In the genomic region with DNA sequence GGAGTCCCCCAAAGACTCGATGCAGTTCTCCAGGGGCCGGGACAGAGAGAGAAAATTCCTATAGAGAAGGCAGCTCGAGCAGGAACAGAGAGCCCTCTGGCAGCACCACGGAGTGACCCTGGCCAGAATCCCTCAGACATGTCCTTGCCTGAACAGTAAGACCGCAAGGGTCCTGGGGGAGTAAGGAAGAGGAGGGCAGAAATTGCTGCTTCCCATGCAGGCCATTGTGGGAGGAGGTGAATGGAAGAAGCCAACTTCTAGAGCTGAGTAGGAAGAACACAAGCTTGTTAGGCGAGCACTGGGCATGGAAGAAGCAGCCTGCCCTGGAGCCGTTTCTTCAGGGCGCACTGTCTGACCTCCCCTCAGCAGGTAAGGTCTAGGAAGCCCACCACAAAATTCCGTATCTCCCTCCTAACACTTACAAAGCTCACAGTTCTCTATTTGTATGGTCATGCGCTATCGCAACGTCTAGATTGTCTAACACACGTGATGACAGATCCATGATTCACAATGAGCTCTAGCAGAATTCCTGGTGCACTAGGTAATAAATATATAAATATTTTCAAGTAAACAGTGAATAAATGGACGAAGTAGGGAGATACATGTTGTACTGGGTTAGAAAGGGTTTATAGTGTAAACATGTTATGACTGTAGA, we compare ENCODE assay signal across 7 mouse cellular contexts. TPM values are rescaled to one million over a fixed set of nuclear protein-coding genes. Genes with fewer than 3 reads are reported as not detected.
A peak's percentile ranks its signal among the peaks of the same experiment; 100 is the strongest.
DNase-seq lines count a peak whose midpoint lies in the region; ATAC-seq and TF ChIP-seq lines count a peak whose summit lies in the region.

No protein-coding gene starts in this region.

- no peak for TF ChIP-seq CTCF in E14TG2a.4 (conservative IDR thresholded peaks at IDR 0.05; ENCODE audit: low read length)

- H3K27ac ChIP-seq in heart, embryonic 10.5 days = peak overlapping the region; percentile 84
- H3K27ac ChIP-seq in limb, embryonic 10.5 days = peak overlapping the region; percentile 59; the same call in 1 of the 2 replicates
- H3K27ac ChIP-seq in stomach, embryonic 16.5 days (ENCODE audit: low read length) = no peak overlapping the region

- peak overlapping the region; percentile 59 for H3K9ac ChIP-seq in stomach, embryonic 16.5 days (ENCODE audit: low read length)

- 56% methylated on average over 14 of the region's 14 CpGs for WGBS in heart, embryonic 10.5 days
- WGBS in limb, embryonic 10.5 days = 73% methylated on average over 14 of the region's 14 CpGs
- 61% methylated on average over 14 of the region's 14 CpGs for WGBS in stomach, embryonic 16.5 days

- no peak for ATAC-seq in stomach, embryonic 16.5 days (ENCODE audit: insufficient read depth, low FRiP score)

- peak overlapping the region; percentile 14 for H3K4me3 ChIP-seq in E14TG2a.4 (replicated peaks; ENCODE audit: low read length)
- peak overlapping the region; percentile 49 for H3K4me3 ChIP-seq in heart, embryonic 10.5 days
- peak overlapping the region; percentile 34; the same call in 1 of the 2 replicates for H3K4me3 ChIP-seq in limb, embryonic 10.5 days
- peak overlapping the region; percentile 17; the same call in 1 of the 2 replicates for H3K4me3 ChIP-seq in stomach, embryonic 16.5 days (replicated peaks; ENCODE audit: low read length)

- H3K27me3 ChIP-seq in E14TG2a.4 (ENCODE audit: insufficient read depth, low read length) = 0 out of 2 replicates have a peak, but pooled peaks cover 2% of the 10 kb centered on the region
- H3K27me3 ChIP-seq in heart, embryonic 10.5 days (ENCODE audit: insufficient read depth, poor library complexity, severe bottlenecking) = no peaks in the 10 kb centered on the region
- no peaks in the 10 kb centered on the region for H3K27me3 ChIP-seq in limb, embryonic 10.5 days (ENCODE audit: low read depth, poor library complexity, severe bottlenecking)
- H3K27me3 ChIP-seq in stomach, embryonic 16.5 days (ENCODE audit: control insufficient read depth, insufficient read depth, low read length) = no peaks in the 10 kb centered on the region

- H3K9me3 ChIP-seq in E14TG2a.4 (ENCODE audit: low read length) = peaks cover 8% of the 10 kb centered on the region
- H3K9me3 ChIP-seq in heart, embryonic 10.5 days = no peaks in the 10 kb centered on the region
- H3K9me3 ChIP-seq in limb, embryonic 10.5 days (replicated peaks) = no peaks in the 10 kb centered on the region
- H3K9me3 ChIP-seq in stomach, embryonic 16.5 days (replicated peaks; ENCODE audit: control insufficient read depth, low read length) = no peaks in the 10 kb centered on the region

- peak overlapping the region; percentile 33 for H3K4me2 ChIP-seq in stomach, embryonic 16.5 days (ENCODE audit: low read depth, low read length)

- peak; percentile 46 for DNase-seq in adipocyte (ENCODE audit: low spot score)
- DNase-seq in heart, embryonic 10.5 days (ENCODE audit: low spot score) = no peak
- peak; percentile 32 for DNase-seq in limb, embryonic 10.5 days (ENCODE audit: low spot score)
- no peak for DNase-seq in thymus, postnatal 10 days (ENCODE audit: low spot score in 2 of 2)
- no peak for DNase-seq in right cerebral cortex, postnatal 25 days

- no peaks in the 10 kb centered on the region for H3K36me3 ChIP-seq in E14TG2a.4 (ENCODE audit: insufficient read depth, low read length)
- H3K36me3 ChIP-seq in heart, embryonic 10.5 days = no peaks in the 10 kb centered on the region
- no peaks in the 10 kb centered on the region for H3K36me3 ChIP-seq in limb, embryonic 10.5 days
- no peaks in the 10 kb centered on the region for H3K36me3 ChIP-seq in stomach, embryonic 16.5 days (ENCODE audit: control insufficient read depth, insufficient read depth, low read length)

- H3K4me1 ChIP-seq in E14TG2a.4 (replicated peaks; ENCODE audit: low read depth, low read length) = peaks cover 20% of the 10 kb centered on the region
- peaks cover 15% of the 10 kb centered on the region for H3K4me1 ChIP-seq in heart, embryonic 10.5 days
- peaks cover 14% of the 10 kb centered on the region for H3K4me1 ChIP-seq in limb, embryonic 10.5 days
- no peaks in the 10 kb centered on the region for H3K4me1 ChIP-seq in stomach, embryonic 16.5 days (ENCODE audit: control insufficient read depth, insufficient read depth, low read length)

RNA-seq across cellular contexts. Expression of a gene that starts 32.9 kb away (rescaled TPM):
- polyA plus RNA-seq in heart, embryonic 10.5 days (2016; fragmentation: Nextera tagmentation; extraction: Ambion mirVana) = 11.8 and 13.1 TPM in 2 replicates
- polyA plus RNA-seq in limb, embryonic 10.5 days (2016; fragmentation: Nextera tagmentation; extraction: Ambion mirVana) = 15.2 and 17.5 TPM in 2 replicates
- polyA plus RNA-seq in stomach, embryonic 16.5 days (2015; fragmentation: Nextera tagmentation; extraction: Ambion mirVana) = 8.3 and 11.6 TPM in 2 replicates

RNA-seq across cellular contexts. Expression of a gene that starts 33.3 kb away (rescaled TPM):
- 13.5 and 15.5 TPM in 2 replicates for polyA plus RNA-seq in heart, embryonic 10.5 days (2016; fragmentation: Nextera tagmentation; extraction: Ambion mirVana)
- polyA plus RNA-seq in limb, embryonic 10.5 days (2016; fragmentation: Nextera tagmentation; extraction: Ambion mirVana) = 5.1 and 6.7 TPM in 2 replicates
- 15.8 and 16.8 TPM in 2 replicates for polyA plus RNA-seq in stomach, embryonic 16.5 days (2015; fragmentation: Nextera tagmentation; extraction: Ambion mirVana)

Comparison
In these comparisons a context has a peak if more than half of its experiments do, and no peak if none do; other contexts are left out.
1. DNase-seq: peak in adipocyte (single experiment) and limb, embryonic 10.5 days (single experiment); none in heart, embryonic 10.5 days (single experiment), thymus, postnatal 10 days (0 of 2) and right cerebral cortex, postnatal 25 days (single experiment).
2. Peak in every context shown above with its lines, with median percentiles within 50 percentile points of each other: H3K4me3 ChIP-seq.